In genomic region chr7:70089121-70089520, GRCm38 (mm10) we compare ENCODE assay signal across 29 mouse cellular contexts.
A peak's percentile ranks its signal among the peaks of the same experiment; 100 is the strongest.
DNase-seq lines count a peak whose midpoint lies in the region; ATAC-seq and TF ChIP-seq lines count a peak whose summit lies in the region.
"Had no signal": no experiment of that assay in that cellular context is flagged by ENCODE, and none has a peak within 500 bp of the region (broad histone marks: within the 10 kb centered on the region; RNA-seq: fewer than 3 reads in every experiment).

No protein-coding gene starts in this region.

- no peak overlapping the region for H3K9ac ChIP-seq in hindbrain, embryonic 12.5 days
- H3K9ac ChIP-seq in hindbrain, embryonic 16.5 days (ENCODE audit: low read depth, low read length), result no peak overlapping the region
- H3K9ac ChIP-seq in forebrain, embryonic 13.5 days, result no peak overlapping the region
- H3K9ac ChIP-seq: limb, embryonic 12.5 days; liver, embryonic 15.5 days; lung, embryonic 14.5 days; neural tube, embryonic 15.5 days had no signal

- WGBS in hindbrain, embryonic 12.5 days, result 28% methylated on average over 5 of the region's 5 CpGs
- 28% methylated on average over 5 of the region's 5 CpGs for WGBS in hindbrain, embryonic 16.5 days
- 7% methylated on average over 5 of the region's 5 CpGs for WGBS in forebrain, embryonic 13.5 days
- WGBS in limb, embryonic 10.5 days, result 65% methylated on average over 5 of the region's 5 CpGs

- no peaks in the 10 kb centered on the region for H3K36me3 ChIP-seq in hindbrain, embryonic 12.5 days
- no peaks in the 10 kb centered on the region for H3K36me3 ChIP-seq in hindbrain, embryonic 16.5 days (ENCODE audit: control insufficient read depth, insufficient read depth, low read length)
- no peaks in the 10 kb centered on the region for H3K36me3 ChIP-seq in forebrain, embryonic 13.5 days (ENCODE audit: poor library complexity, severe bottlenecking)
- no peaks in the 10 kb centered on the region for H3K36me3 ChIP-seq in limb, embryonic 10.5 days
- H3K36me3 ChIP-seq: limb, embryonic 12.5 days; liver, embryonic 15.5 days; neural tube, embryonic 15.5 days had no signal

- no peaks in the 10 kb centered on the region for H3K4me1 ChIP-seq in hindbrain, embryonic 12.5 days
- H3K4me1 ChIP-seq in hindbrain, embryonic 16.5 days (ENCODE audit: control insufficient read depth, insufficient read depth, low read depth, low read length), result no peaks in the 10 kb centered on the region
- H3K4me1 ChIP-seq in forebrain, embryonic 13.5 days, result peaks cover 12% of the 10 kb centered on the region
- peaks cover 5% of the 10 kb centered on the region for H3K4me1 ChIP-seq in limb, embryonic 10.5 days
- H3K4me1 ChIP-seq: liver, embryonic 15.5 days had no signal

- peak; percentile 40; the same call in 1 of the 2 replicates for ATAC-seq in hindbrain, embryonic 12.5 days (ENCODE audit: low FRiP score)
- ATAC-seq in hindbrain, embryonic 16.5 days, result no peak
- ATAC-seq in forebrain, embryonic 13.5 days, result peak; percentile 77; the same call in 1 of the 2 replicates
- ATAC-seq: activated CD4-positive, CD25-positive, alpha-beta regulatory T cell, adult 4 months; intestine, embryonic 16.5 days had no signal

- no peak overlapping the region for H3K4me2 ChIP-seq in hindbrain, embryonic 12.5 days (replicated peaks)
- no peak overlapping the region for H3K4me2 ChIP-seq in hindbrain, embryonic 16.5 days (ENCODE audit: low read length)
- H3K4me2 ChIP-seq in forebrain, embryonic 13.5 days, result no peak overlapping the region
- H3K4me2 ChIP-seq: heart, embryonic 11.5 days; limb, embryonic 12.5 days; liver, embryonic 15.5 days; lung, embryonic 14.5 days; neural tube, embryonic 15.5 days had no signal

- no peaks in the 10 kb centered on the region for H3K27me3 ChIP-seq in hindbrain, embryonic 12.5 days
- no peaks in the 10 kb centered on the region for H3K27me3 ChIP-seq in hindbrain, embryonic 16.5 days (replicated peaks; ENCODE audit: control insufficient read depth, insufficient read depth, low read length)
- H3K27me3 ChIP-seq in forebrain, embryonic 13.5 days, result peaks cover 44% of the 10 kb centered on the region
- 0 out of 2 replicates have a peak, but pooled peaks cover 3% of the 10 kb centered on the region for H3K27me3 ChIP-seq in limb, embryonic 10.5 days (ENCODE audit: low read depth, poor library complexity, severe bottlenecking)
- H3K27me3 ChIP-seq: liver, embryonic 15.5 days; neural tube, embryonic 15.5 days had no signal

- no peak overlapping the region for H3K4me3 ChIP-seq in hindbrain, embryonic 12.5 days
- H3K4me3 ChIP-seq in hindbrain, embryonic 16.5 days (ENCODE audit: low read length), result no peak overlapping the region
- no peak overlapping the region for H3K4me3 ChIP-seq in forebrain, embryonic 13.5 days
- no peak overlapping the region for H3K4me3 ChIP-seq in limb, embryonic 10.5 days
- H3K4me3 ChIP-seq: erythroblast, embryonic 14.5 days; gastrocnemius, adult 2 months; limb, embryonic 12.5 days; liver, embryonic 15.5 days; neural tube, embryonic 15.5 days had no signal

- H3K9me3 ChIP-seq in hindbrain, embryonic 12.5 days (replicated peaks), result 0 out of 2 replicates have a peak, but pooled peaks cover 4% of the 10 kb centered on the region
- peaks cover 2% of the 10 kb centered on the region; the same call in 1 of the 2 replicates for H3K9me3 ChIP-seq in hindbrain, embryonic 16.5 days (ENCODE audit: control insufficient read depth, low read length)
- H3K9me3 ChIP-seq in forebrain, embryonic 13.5 days (replicated peaks), result peaks cover 8% of the 10 kb centered on the region
- H3K9me3 ChIP-seq in limb, embryonic 10.5 days (replicated peaks), result peaks cover 2% of the 10 kb centered on the region; the same call in 1 of the 2 replicates
- H3K9me3 ChIP-seq: limb, embryonic 12.5 days; liver, embryonic 15.5 days had no signal

- DNase-seq in Muller cell, postnatal 12 days (ENCODE audit: inconsistent ontology term), result peak; percentile 48
- DNase-seq in brain, embryonic 14.5 days (ENCODE audit: low read depth), result peak; percentile 81
- no peak for DNase-seq in layer of hippocampus, adult 9-10 months (ENCODE audit: low spot score)
- DNase-seq in limb, embryonic 10.5 days (ENCODE audit: low spot score), result no peak
- DNase-seq: adrenal gland, adult 2 months; adrenal gland, postnatal 36 days; B cell, adult 2 months; cerebellum, adult 2 months; cerebellum, postnatal 14 days; gastrocnemius, adult 2 months; gastrocnemius, postnatal 36 days; heart, adult 18-20 months; kidney, adult 9 months; kidney, postnatal 10 days; lung, embryonic 14.5 days; lung, postnatal 14 days; right cerebral cortex, adult 18-20 months; spleen, adult 18-20 months; thymus, postnatal 14 days had no signal

- no peak for TF ChIP-seq CTCF in brain, embryonic 14.5 days (IDR thresholded peaks at IDR 0.05; ENCODE audit: borderline replicate concordance, extremely low read depth, insufficient read depth, insufficient read length)

- no peak for TF ChIP-seq POLR2A in brain, embryonic 14.5 days (IDR thresholded peaks at IDR 0.05; ENCODE audit: borderline replicate concordance, extremely low read depth, insufficient read depth, insufficient read length, poor library complexity, severe bottlenecking)

- H3K27ac ChIP-seq in hindbrain, embryonic 12.5 days, result no peak overlapping the region
- H3K27ac ChIP-seq in hindbrain, embryonic 16.5 days (ENCODE audit: low read depth, low read length), result no peak overlapping the region
- no peak overlapping the region for H3K27ac ChIP-seq in forebrain, embryonic 13.5 days
- no peak overlapping the region for H3K27ac ChIP-seq in limb, embryonic 10.5 days
- H3K27ac ChIP-seq: gastrocnemius, adult 2 months; limb, embryonic 12.5 days; liver, embryonic 15.5 days; neural tube, embryonic 15.5 days had no signal

Comparison
In these comparisons a context has a peak if more than half of its experiments do, and no peak if none do; other contexts are left out.
1. DNase-seq: peak in Muller cell, postnatal 12 days (single experiment) and brain, embryonic 14.5 days (single experiment); none in layer of hippocampus, adult 9-10 months (single experiment) and limb, embryonic 10.5 days (single experiment).